Mouse (Mus musculus): Measurements from ENCODE around the gene Ttc23l. TPM values are rescaled to one million over a fixed set of nuclear protein-coding genes. Genes with fewer than 3 reads are reported as not detected.

The Ttc23l gene
- polyA plus RNA-seq, 1 experiment from 2014 or later: not detected

Other genes starting within 250 kb of the Ttc23l start
- not detected in 2 replicates for gene Gm21973, start 233.3 kb downstream of the Ttc23l start, polyA plus RNA-seq (2015; fragmentation: Nextera tagmentation; extraction: Ambion mirVana)
- not detected in 2 replicates for gene Agxt2, start 200.1 kb downstream of the Ttc23l start, polyA plus RNA-seq (2015; fragmentation: Nextera tagmentation; extraction: Ambion mirVana)
- gene Dnajc21, start 88.2 kb downstream of the Ttc23l start, polyA plus RNA-seq (2015; fragmentation: Nextera tagmentation; extraction: Ambion mirVana): 14.9 and 17.5 TPM in 2 replicates
- gene Brix1, start 72.7 kb downstream of the Ttc23l start, polyA plus RNA-seq (2015; fragmentation: Nextera tagmentation; extraction: Ambion mirVana): 163 and 165 TPM in 2 replicates
- gene Rad1, start 72.7 kb downstream of the Ttc23l start, polyA plus RNA-seq (2015; fragmentation: Nextera tagmentation; extraction: Ambion mirVana): 35.7 and 35.9 TPM in 2 replicates
- 6.8 and 8.1 TPM in 2 replicates for gene Rai14, start 156.0 kb upstream of the Ttc23l start, polyA plus RNA-seq (2015; fragmentation: Nextera tagmentation; extraction: Ambion mirVana)

Data from thymus, postnatal 0 days (tissue).